Mouse (Mus musculus) hematopoietic stem cell, adult 5-6 weeks (primary cell): ENCODE results near the gene Gm4707. TPM values are rescaled to one million over a fixed set of nuclear protein-coding genes. Genes with fewer than 3 reads are reported as not detected.
A peak's percentile ranks its signal among the peaks of the same experiment; 100 is the strongest.

ENCODE experiments used
- ATAC-seq, 2 experiments: fragments of 125-278 bp in 1 of 2; replicated peaks in 1 of 2; 2 replicates each; pipeline ENCODE4 v1.8.0; 2016 to 2017; ENCODE audit warnings: inconsistent platforms in 2 of 2, mild to moderate bottlenecking in 2 of 2, moderate number of reproducible peaks in 2 of 2, low read depth in 1 of 2, moderate TSS enrichment in 1 of 2; ENCODE audit not compliant: low FRiP score in 2 of 2, poor library complexity in 2 of 2, severe bottlenecking in 2 of 2, insufficient read depth in 1 of 2, low TSS enrichment in 1 of 2
- total RNA-seq: library from RNA; stranded (forward); fragments of 172-1452, 232-1000 nt; gene quantifications from 2 replicates; pipeline ENCODE4 v1.2.3, GENCODE M21; 2017

The Gm4707 gene
- 6.1 and 10.0 TPM in 2 replicates for total RNA-seq

DNA sequence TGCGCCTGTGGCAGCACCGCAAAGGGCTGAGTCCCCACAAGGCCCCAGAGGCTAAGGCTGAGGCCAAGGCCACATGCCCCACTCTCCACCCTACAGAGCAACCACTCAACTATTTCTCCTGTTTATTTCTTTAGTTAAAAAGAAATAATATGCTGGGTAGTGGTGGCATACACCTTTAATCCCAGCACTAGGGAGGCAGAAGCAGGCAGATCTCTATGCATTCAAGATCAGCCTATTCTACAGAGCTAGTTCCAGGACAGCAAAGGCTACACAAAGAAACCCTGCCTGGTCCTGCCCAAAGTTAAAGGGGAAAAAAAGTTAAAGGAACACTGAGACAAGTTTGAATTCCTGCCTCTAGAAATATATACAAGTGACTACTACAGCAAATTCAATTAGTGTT is at the start of gene Gm4707:
Gene Gm4707, minus strand, starts transcription at position 101 of the 400 bp plus-strand sequence.
- ATAC-seq: no peak

DNA sequence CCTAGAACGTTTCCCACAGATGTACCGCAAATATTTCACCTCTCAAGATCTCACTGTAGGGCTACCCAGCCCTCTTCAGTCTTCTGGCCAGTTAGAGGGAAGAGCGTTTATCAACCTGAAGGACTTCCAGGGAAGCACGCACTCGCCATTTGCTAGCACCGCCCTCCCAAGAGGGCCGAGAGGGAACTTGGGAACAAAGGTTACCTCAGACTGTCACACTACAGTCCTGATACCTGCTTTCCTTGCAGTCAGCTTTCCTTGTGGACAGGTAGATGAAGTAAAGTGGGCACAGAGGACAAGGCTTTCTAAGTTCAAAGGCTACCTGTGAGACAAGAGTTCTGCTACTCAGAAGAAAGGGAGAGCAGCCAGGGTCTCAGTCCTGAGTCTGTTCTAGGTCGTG is 47.1 kb upstream of the Gm4707 start:
- ATAC-seq: no peak

DNA sequence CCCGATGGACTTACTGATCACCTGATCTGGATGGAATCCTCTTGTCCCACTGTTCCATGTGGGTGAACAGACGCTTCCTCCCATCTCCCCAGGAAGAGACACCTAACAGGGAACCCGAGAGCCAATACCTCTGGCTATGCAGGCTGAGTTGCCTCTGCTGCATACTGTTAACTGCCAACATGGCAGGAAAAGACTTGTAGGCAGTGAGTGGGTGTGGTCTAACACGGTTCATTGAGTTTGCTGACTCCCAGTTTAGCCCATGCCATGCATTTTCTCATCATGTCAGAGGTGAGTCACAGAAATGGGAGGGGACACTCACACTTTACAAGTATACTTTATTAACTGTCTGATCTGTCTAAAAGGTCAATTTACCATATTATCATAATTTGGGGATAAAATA is 36.1 kb upstream of the Gm4707 start:
- no peak for ATAC-seq

DNA sequence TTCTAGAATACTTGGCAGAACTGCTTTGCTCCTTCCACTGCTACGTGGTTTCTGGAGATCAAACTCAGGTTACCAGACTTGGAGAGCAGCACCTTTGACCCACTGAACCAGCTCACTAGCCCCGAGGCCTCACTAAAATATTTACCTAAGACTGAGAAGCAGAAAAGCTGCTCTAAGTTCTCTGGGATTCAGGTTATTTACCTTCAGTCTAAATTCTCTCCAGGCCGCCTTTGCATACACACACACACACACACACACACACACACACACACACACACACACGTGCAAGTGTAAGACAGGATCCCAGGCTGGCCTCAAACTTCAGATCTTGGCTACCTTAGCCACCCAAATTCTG is 31.6 kb upstream of the Gm4707 start:
- ATAC-seq: no peak

- no peak for ATAC-seq
These were observed 31.1 kb upstream of the Gm4707 start for GRCm38 (mm10) chr17:71490666-71491331.

- peak; percentile 24 to 46; a peak in 2 of 4 replicates for ATAC-seq
These were observed 30.2 kb upstream of the Gm4707 start for GRCm38 (mm10) chr17:71489703-71490461.

- peak; percentile 57 to 62 for ATAC-seq
These were observed 26.6 kb upstream of the Gm4707 start for GRCm38 (mm10) chr17:71486231-71486851.

DNA sequence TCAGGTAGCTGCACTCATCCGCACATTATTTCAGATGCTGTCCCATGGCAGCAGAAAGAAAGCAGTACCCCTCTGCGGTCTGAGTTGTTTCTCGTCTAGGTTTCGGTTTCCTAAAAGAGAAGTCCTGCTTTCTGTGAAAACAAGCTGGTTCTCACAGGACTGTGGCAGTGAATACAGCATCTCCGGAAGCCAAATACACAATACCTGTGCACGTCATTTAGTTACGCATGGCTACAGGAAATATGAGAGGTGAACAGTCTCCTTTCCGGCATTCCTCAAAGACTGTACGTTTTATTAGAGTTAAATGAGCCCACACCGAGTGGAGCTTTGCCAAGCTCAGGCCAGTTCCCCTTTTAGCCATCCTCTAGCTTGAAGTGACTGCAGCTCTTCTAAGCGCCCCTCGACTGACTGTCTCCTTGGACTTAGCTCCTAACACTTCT is 26.1 kb upstream of the Gm4707 start:
- peak; percentile 74 to 80 for ATAC-seq

DNA sequence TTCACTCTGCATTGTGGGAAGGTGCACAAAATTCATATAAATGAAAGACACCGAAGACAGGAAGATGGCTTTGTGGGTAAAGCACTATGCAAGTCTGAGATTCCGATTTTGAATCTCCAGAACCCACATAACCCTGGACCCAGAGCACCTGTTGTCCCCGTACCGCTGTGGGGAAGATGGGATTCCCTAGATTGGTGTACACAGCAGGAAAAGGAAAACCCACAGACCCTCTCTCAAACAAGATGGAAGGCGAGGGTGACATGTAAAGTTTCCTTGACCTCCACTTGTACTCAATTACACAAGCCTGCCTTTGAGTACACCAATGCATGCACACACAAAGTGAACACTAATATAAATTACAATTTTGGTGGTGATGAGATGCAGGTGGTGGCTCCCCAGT is 25.0 kb upstream of the Gm4707 start:
- ATAC-seq: no peak

DNA sequence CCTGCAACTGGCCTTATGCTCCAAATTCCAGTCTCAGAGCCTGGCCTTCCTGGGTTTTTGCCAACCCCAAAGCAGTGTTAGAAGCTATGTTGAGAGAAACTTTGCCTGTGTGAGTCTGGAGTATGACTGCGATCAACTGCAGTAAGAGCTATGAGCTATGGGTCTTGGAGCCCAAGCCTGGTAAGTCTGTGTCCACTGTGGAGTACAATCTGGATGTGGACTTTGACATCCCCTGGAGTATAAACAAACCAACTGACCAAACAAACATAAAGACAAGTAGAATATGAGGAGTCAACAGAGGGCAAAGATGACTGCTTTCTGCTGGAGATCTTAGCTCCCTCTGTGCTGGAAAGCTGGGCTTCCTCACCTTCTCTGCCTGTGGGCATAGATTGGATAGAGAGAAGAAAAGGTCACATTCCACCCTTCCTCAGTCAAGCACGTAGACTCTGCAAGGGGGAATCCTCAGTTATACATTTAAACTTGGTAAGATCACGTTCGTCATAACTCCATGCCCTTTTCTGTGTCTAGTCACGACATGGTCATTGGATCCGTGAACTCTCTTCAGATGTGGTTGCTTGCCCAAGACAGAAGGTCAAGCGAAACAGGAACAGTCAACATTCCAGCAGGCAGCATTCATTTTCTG is 23.8 kb upstream of the Gm4707 start:
- ATAC-seq: no peak

GRCm38 (mm10) chr17:71479381-71479901 is 19.7 kb upstream of the Gm4707 start:
- no peak for ATAC-seq

- ATAC-seq: no peak
These were observed 17.8 kb upstream of the Gm4707 start for GRCm38 (mm10) chr17:71477481-71477880.

- no peak for ATAC-seq
These were observed 16.8 kb upstream of the Gm4707 start for GRCm38 (mm10) chr17:71476346-71477020.

- peak; percentile 17 to 43 for ATAC-seq
These were observed 16.0 kb upstream of the Gm4707 start for GRCm38 (mm10) chr17:71475705-71476089.

GRCm38 (mm10) chr17:71474762-71475704 is 15.3 kb upstream of the Gm4707 start, which contains the start of gene Smchd1:
Smchd1 (minus strand) TSS chr17:71475343.
- ATAC-seq: peak; percentile 97 to 98

DNA sequence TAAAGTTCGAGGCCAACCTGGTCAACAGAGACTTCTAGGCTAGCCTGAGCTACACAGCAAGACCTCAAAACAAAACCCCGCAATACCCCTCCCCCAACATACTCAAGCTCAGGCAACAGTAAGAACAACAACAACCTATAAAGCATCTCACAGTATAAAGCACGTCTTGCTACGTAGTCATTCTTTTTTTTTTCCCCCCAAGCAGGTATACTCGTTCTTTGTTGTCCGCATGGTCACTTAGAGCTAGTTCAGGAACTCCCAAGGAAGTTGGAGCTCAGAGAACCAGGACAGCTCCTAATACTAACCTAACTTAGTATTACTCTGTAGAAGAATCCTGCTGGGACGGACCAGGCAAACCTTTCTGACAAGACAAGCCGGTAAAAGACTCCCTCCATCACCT is 14.4 kb upstream of the Gm4707 start:
- no peak for ATAC-seq
